Mouse (Mus musculus) embryo, embryonic 11.5 days (tissue): Measurements from ENCODE around the gene Disp1.

Source experiments
- DNase-seq: peaks from one replicate; pipeline ENCODE4 v3.0.0-alpha.2; 2012; ENCODE audit warnings: low read depth, low spot score

Gene Disp1

DNA sequence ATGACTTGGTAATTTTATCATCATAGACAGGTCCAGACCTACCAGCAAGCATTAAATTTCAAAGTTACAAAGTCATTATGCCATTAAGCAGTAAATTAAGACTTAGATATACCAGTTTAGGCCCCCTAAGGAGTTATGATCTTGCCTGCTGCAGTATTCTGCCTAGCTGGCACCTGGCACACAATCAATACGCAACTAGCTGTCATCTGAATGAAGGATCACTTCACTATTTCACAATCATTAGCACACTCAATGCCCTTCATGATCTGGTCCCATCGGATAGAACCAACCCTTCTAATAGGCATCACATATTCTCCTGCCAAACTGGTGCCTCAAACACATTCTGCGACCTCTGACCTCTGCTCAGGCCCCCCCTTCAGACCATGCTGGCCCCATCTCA lies 14.2 kb downstream of the Disp1 start:
- no peak for DNase-seq

DNA sequence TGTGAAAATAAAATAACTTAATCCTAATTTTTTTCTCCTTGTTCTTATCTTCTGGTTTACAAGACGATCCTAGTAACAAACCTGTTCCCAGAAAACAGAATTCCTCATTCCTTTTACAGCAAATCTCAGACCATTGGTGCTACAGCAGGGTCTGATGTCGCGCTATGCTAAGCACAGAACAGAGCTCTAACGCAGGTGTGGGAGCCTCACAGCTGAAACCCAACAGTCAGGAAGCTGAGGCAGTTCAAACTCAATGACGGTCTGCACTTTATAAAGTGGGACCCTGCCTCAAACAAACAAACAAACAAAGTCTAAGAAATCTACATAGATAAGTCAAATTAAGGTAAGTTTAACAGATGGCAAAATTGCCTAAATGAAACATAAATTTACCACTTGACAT lies 20.4 kb downstream of the Disp1 start:
- no peak for DNase-seq

DNA sequence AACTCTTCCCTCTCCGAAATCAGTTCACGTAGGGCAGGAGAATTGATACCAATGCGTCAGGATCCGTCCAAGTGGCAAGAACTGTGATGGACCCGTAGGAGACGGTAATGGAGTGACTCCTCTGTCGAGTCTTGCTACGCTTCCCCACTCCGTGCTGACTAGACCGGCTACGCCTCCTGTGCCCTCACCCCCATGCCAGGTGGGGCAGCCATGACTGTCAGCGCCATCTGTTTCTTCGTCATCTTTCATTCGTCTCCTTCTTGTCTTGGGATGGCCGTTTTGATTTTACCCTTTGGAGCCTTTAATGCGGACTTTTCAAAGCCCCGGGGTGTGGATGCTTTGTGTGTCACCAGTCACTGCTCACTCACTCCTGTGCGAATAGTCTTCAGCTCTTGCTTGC lies 26.6 kb downstream of the Disp1 start:
- DNase-seq = no peak

DNA sequence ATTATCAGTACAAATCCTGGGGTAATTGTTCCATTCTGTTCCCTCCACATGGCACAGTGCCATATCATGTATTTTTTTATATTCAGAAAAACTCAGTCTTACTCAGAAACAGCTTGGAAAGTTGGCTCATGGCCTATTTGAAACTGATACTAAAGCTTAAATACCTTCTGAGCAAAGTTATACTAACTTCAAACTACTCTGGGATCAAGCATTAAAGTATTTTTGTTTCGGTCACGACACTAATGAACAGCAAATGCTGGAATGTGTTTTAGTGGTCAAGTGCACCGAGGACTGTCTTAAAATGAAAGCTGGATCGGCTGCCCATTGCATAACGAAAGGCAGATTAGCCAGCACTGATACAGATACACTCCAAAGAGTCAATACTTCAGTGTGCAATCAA lies 27.2 kb downstream of the Disp1 start:
- DNase-seq = no peak

DNA sequence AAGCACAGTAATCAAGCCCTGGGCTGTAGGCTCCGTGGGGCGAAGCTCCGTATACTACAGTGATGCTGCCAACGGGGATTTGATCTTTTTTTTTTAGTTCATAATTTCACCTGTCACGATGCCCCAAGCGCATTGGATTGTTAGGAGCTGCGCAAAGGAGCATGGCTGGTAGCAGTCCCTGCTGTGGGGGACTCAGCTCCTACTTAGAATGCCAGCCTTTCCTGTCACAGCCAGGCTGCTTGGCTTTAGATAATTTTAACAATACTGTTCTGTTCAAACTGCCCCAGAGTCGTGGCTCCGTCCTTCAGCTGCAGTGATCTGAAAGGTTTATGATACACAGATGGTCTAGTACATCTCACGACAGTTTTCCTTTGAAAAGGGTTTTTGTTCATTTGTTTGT lies 29.9 kb downstream of the Disp1 start:
- no peak for DNase-seq

DNA sequence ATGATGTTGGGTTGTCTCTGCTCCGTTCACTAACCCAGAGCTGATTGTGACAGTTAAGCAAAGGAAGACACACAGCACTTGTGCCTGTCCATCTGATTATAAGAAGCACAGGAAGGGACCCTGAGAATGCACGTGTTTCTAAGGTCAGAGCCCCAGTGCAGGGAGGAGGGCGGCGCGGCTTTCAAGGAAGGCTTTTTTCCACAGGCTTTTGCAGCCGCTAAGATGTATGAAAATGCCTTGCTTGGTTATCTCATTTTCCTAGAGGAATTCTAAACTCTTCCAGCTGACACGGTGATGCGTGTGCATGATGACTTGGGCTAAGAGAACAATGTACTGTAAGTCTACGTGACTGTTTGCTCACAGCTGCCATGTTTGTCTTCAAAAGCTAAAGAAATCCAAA lies 30.9 kb downstream of the Disp1 start:
- no peak for DNase-seq

DNA sequence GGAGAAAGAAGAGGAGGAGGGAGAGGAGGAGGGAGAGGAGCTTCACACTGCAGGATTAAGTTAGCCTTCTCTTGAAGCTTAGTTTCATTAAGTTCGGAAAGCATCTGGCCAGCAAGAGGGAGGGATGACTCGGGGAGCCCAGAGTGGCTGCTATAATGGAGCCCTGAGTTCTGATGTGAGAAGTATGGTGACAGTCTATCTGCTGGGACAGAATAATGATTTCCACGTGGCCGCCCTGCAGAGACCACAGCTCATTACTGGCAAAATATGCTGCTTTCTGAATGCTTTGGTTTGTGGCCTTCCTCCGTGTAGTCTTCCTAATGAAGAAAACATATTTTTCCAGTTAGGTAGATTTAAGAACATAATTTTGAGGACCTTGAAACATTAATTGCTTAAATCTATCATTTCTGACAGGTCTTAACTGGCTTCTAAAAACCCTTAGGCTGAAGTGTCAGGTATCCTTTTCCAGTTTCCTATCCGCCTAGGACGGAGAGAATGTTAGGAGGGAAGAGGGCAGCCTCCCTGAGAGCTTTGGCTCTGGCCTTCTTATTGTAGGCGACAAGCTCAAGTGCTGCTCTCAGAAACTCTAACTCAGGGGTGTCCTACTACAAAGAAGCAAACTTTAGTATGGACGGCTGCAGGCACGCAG lies 32.2 kb downstream of the Disp1 start:
- peak; percentile 42 for DNase-seq

DNA sequence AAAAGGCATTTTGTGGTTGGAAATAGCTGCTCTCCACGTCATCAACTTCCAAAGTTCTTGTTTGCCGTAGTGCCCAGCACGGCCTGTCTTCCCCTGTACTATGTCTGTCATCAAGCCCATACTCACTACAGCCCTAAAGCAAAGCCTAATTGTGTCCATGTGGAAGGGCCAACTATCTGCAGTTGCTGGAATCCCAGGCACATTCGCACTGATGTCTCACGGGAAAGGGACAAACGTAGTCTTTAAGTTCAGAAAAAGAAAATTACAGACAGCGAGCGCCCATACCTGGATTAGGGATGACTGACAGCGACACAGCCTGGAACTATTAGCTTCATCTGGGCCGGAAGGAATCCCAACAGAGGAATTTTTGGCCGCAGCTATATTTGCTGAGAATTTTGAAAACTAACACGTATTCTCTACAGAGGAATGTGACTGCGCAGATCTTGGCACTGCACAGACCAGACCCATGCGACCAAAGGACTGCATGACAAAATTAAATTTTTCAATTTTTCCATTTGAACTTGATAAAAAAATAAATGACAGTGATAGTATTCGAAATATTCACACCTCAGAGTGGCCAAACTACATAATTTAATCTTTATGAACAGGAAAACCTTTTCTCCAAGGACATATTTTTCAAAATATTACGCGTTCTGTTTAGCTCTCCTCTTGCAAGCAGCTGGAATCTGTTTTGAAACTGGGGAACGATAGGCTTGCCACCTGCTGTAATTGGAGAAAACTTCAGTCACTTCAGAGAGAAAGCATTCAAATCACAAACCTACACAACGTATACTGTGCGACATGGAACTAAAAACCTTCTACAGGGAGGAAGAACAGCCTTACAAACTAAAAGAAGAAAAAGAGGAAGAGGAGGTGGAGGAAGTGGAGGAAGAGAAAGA lies 33.0 kb downstream of the Disp1 start:
- DNase-seq = no peak

DNA sequence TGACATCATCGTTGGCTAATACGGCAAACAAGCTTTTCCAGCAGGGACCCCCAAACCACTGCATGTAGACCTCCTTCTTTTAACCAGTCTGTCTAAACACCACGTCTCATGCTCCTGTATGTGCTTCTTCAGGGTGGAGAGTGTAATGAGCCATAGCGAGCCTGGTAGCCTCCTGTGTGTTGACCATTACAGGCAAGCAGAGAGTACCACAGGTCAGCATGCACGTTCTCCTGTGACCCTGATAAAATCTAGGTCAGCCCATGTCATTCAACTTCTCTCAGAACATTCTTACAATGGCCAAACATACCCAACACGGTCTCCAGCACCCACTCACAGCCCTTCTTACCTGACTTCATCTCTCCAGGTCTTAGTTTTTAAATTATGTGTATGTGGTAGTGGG lies 35.8 kb downstream of the Disp1 start:
- no peak for DNase-seq

DNA sequence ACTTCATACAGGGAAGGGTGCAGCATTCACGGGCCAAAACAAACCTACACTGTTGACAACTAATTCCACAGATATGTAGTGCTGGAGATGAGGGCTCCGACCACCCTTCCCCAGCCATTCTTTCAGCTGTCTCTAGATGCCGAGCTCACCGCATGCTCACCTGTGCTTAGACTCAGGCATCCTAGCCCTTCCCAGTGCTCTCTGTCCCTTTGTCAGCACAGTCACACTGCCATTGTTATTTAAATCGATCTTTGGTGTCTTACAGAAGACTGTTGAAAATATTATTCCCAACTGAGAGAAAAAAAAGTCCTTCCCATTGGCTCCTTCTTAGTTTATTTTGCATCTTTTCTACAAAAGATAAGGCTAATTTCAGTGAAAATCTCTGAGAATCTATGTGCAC lies 36.6 kb downstream of the Disp1 start:
- DNase-seq = no peak

DNA sequence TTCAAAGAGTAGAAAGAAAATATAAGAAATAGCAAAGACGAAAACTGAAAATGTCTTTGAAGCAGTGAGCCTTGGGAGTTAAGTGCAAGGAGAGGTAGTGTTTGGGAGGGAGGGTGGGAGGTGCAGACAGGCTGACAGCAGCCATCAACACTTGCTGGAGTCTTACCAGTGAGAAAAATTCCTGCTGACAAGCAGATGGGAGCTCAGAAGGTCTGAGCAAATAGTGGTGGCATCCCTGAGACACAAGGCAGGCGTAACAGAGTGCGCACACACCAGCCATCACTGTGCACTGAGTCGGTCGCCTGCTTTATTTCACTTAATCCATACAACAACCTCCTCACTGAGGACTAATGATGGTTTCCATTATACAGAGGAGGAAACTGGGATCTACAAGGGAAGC lies 37.8 kb downstream of the Disp1 start:
- DNase-seq = no peak

DNA sequence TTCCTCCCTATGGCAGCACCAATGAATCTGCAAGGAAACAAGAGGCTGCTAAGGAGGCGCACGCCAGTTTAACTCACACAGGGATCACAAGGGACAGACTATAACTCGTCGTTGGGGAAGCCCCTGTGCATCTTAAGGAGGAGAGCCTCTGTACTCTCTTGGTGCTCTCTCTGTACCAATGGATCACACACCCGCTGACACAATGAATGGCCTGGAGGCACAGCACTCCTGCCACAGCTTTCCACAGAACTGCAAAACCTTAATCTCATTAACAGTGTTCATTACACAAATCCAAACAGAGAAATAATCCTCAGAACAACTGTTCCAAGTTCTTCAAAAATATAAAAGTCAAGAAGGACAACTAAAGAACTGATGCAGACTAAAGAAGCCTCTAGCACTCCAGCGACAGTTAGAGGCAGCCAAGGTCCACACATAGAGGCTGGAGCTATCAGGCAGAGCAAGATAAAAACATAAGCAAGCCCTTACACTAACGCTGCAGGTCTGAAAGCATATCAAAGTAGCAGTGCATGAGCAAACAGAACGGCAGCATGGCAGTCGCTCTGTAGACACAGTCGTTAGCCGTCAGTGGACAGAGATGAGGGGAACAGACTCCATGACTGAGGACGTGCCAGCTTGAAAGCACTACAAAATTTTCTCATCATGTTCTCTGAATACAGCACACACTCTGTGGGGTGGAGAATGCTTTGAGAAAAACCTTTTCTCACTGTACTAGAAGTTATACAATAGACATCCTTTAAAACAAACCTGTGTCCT lies 38.5 kb downstream of the Disp1 start:
- DNase-seq = no peak

DNA sequence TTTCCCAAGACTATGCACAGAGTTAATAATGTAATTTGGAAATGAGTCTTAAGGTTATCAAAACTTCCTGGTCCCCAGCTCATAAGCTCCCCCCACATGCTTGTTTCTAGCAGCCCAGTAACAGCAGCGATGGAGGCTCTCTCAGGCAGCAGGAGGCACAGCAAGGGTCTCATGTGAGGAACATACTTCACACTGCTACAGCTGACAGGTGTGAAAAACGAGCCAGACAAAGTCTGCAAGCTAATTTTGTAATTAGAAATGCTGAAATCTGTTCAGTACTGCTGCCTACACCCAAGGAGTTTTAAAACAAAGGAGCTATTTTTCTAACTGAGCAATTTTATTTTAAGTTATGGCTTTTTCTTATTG lies 40.3 kb downstream of the Disp1 start:
- DNase-seq = no peak

DNA sequence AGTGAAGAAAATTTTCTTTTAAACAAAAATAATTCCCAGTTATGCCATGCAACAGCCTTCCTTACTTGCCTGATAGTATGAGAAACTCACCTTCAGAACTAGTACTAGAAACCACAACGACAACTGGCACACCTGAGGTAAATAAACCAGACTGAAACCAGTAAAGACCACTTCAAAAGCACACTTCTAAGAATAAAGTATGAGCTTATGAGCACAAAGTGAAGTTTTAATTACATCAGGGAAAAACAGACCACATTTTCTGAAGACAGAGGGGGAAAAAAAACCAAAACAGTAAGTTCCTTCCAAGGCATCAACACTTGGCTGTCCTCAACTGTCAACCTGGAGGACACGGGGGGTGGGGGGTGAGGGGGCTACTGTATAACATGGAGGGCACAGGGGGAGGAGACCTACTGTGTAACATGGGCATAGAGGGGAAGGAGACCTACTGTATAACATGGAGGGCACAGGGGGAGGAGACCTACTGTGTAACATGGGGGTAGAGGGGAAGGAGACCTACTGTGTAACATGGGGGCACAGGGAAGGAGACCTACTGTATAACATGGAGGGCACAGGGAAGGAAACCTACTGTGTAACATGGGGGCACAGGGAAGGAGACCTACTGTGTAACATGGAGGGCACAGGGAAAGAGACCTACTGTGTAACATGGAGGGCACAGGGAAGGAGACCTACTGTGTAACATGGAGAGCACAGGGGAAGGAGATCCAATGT lies 40.9 kb downstream of the Disp1 start:
- DNase-seq = no peak

DNA sequence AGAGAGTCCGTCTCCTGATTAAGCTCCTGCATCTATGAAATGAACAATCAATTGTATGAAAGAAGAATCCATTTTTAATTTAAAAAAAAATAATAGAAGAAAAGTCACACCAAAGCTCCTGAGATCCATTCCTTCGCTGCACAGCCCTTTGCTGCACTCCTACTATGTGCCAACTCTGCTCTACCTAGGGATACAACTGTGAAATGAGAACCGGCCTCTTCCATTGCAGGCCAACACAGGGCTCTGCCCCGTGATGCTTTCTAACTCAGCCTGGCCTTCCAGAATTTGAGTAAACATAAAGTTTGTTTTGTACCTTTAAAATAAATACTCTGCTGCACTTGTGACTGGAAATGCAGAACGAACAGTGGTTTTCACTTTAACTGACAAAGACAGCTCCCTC lies 42.0 kb downstream of the Disp1 start:
- no peak for DNase-seq

DNA sequence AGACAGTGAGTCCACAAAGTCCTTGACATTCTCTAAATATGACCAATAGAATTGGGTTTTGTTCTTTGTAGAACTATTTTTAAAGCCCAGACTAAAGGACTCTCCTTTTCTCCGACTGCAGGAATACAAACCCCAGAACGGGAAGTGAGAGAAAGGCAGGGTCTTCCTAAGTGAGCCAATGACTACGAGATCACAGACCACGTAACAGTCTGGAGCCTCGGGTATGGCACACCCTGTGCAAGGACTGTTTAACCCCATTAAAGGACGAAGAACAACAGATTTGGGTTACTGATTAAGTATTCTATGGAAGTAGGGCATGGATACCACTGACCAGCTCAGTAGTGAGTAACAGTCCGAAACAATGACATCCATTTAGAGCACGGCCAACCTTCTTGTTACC lies 46.1 kb downstream of the Disp1 start:
- DNase-seq = no peak

DNA sequence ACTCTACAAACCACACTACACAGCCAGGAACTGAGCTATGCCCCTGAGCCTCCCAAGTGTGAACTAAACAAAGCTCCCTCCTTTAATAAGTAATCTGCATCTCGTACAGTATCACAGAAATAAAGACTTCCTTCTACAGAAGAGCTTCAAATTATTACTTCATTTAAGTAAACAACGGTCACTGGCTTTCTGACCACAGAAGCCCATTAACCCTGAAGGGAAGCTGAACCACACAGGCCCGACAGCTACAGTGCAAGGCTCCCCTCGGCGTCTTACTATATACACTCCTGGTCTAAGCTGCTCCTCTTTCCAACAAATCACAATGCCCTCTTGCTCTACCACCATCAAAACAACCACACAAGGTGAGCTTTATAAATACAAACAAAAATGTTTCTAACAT lies 50.2 kb downstream of the Disp1 start:
- DNase-seq = no peak

DNA sequence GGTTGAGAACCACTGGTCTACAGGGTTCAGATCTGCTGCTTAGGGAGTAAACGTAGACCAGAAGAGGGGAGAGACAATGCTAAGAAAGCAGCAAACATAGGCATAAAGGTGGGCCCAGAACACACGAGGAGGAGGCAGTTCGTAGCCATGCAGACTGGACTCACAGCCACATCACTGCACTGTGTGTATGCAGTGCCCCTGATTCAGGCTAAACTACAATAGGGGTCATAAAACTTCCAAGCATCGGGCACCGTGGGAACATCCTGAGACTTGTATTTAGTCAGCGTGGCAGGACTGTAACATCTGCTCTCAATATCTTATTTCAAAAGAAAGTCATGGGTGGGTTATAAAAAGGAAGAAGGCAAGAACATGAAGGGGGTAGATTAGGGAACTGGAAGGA lies 52.9 kb downstream of the Disp1 start:
- no peak for DNase-seq

DNA sequence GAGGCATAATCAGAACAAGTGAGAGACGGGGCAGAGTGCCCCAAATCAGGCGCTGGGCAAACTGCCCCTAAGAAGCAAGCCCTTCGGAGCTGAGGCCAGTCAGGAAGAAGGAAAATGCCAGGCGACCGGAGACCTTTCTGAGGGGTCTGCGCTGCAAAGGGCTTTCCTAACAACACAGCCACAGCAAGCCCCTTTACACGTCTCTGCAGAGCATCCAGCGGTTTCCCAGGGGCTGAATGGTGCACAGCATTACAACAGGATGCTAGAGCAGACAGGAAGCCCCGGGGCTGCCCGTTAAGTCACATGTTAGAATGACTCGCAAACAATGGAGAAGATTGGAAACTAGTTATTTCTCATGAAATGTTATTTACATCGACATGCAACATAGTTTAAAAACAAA lies 53.5 kb downstream of the Disp1 start:
- DNase-seq = no peak

DNA sequence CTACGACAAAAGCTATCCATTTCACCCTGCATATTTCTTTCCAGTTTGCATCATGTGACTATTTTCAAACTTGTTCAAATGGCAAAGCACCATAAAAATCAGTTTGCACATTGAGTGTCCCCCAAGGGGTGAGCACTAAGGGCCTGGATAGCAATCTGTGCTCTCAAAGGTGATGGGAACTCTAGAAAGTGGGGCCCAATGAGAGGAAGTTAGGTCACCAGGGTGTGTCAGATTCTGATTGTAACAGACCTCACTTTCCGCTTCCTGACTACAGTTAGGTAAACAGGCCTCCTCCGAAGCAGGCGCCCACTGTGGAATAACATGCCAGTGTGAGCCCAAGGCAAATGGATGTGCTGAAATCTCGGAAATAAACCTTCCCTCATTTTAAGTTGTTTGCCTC lies 54.6 kb downstream of the Disp1 start:
- no peak for DNase-seq

DNA sequence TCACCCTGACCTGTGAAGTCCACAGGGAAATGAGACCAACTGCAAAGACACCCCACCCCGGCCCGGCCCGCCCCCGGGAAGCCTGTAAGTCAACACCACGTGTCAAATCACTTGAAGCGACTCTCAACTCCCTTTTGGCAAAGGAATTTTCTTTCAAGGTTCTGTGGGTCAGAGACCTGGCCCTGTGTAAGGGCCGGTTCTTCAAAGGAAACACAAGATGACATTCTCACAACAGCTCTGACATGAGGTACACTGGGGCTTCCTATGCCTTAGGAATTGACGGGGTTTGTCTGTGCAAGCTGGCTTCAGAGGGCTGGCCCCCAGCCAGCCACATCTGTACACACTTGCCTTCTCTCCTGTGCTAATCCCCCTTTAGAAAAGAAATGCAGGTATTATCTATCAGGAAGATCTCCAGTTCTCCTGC lies 56.7 kb downstream of the Disp1 start:
- no peak for DNase-seq

DNA sequence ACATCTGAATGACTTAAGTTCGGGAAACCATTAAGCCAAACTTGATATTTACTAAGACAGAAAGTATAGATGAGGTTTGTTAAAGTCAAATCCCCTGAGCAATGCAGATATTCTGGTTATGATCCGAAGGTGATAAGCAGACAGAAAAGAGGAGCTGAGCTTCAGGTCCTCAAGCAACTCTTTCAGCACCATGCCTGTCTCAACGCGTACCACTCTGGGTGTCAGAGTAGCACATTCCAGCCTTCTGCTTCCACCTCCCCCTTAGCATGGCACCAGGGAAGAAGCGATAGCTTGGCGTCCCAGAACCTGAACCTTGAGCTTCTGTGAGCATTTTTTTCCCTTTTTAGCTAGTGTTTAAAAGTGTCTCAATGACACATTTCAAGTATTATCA lies 57.1 kb downstream of the Disp1 start:
- DNase-seq = no peak
